Mouse (Mus musculus) megakaryocyte, embryonic 14.5 days (primary cell): ENCODE results near the gene Gpx3.

Source experiments
- FLI1 ChIP-seq: IDR thresholded peaks from 2 replicates; pipeline ENCODE4 v1.6.1; 2012; ENCODE audit warnings: low read length, inconsistent platforms, mixed read lengths
- GATA1 ChIP-seq: IDR thresholded peaks from 3 replicates; pipeline ENCODE4 v1.6.1; 2012; ENCODE audit warnings: mixed read lengths, low read length, inconsistent platforms, borderline replicate concordance

DNA sequence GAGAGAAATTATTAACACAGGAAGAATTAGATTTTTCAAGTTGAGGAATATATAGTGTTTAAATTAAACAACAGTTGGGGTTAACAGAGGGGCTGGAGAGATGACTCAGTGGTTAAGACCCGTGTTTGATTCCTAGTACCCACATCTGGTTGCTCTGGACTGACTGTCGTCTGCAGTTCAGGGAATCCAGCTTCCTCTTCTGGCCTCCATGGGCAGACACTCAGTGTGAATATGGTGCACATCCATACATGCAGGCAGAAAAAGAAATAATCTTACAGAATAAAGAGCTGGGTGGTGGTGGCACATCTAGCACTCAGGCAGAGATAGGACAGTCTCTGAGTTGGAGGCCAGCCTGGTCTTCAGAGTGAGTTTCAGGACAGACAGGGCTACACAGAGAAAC lies 33.8 kb upstream of the Gpx3 start:
- TF ChIP-seq GATA1 (no peak), FLI1 (no peak)
